ENCODE assay signal across 16 mouse cellular contexts in genomic region chr15:93690717-93691116, GRCm38 (mm10).
DNase-seq lines count a peak whose midpoint lies in the region; ATAC-seq and TF ChIP-seq lines count a peak whose summit lies in the region.
"Had no signal": no experiment of that assay in that cellular context is flagged by ENCODE, and none has a peak within 500 bp of the region (broad histone marks: within the 10 kb centered on the region; RNA-seq: fewer than 3 reads in every experiment).

No protein-coding gene starts in this region.

- no peak for DNase-seq in frontal cortex, postnatal 25 days (ENCODE audit: low spot score in 2 of 2)
- DNase-seq in heart, adult 2 months, result no peak
- DNase-seq in lung, postnatal 0 days (ENCODE audit: low spot score), result peak; percentile 37
- DNase-seq in lung, adult 2 months, result no peak
- DNase-seq: cerebellum, adult 11-12 months; spleen, adult 18-20 months; thymus, postnatal 14 days had no signal

- no peak overlapping the region for H3K4me3 ChIP-seq in heart, embryonic 15.5 days
- no peak overlapping the region for H3K4me3 ChIP-seq in heart, adult 2 months
- H3K4me3 ChIP-seq in lung, postnatal 0 days (ENCODE audit: low read depth, low read length), result no peak overlapping the region
- H3K4me3 ChIP-seq in lung, adult 2 months (replicated peaks; ENCODE audit: extremely low read depth, low read depth, low read length), result no peak overlapping the region
- no peak overlapping the region for H3K4me3 ChIP-seq in cortical plate, adult 2 months (ENCODE audit: insufficient read depth, low read length)
- H3K4me3 ChIP-seq: embryonic facial prominence, embryonic 13.5 days; forebrain, embryonic 10.5 days; hindbrain, embryonic 12.5 days; lung, embryonic 15.5 days; stomach, embryonic 15.5 days had no signal

- TF ChIP-seq EP300 in heart, adult 2 months (IDR thresholded peaks at IDR 0.05; ENCODE audit: insufficient read depth, low read depth, low read length), result no peak
- no peak for TF ChIP-seq EP300 in lung, postnatal 0 days (IDR thresholded peaks at IDR 0.05)

- no peaks in the 10 kb centered on the region for H3K9me3 ChIP-seq in heart, embryonic 15.5 days (replicated peaks)
- H3K9me3 ChIP-seq in lung, postnatal 0 days (ENCODE audit: low read length), result no peaks in the 10 kb centered on the region
- H3K9me3 ChIP-seq: embryonic facial prominence, embryonic 13.5 days; forebrain, embryonic 10.5 days; hindbrain, embryonic 12.5 days; lung, embryonic 15.5 days; stomach, embryonic 15.5 days had no signal

- peak; percentile 26; the same call in 1 of the 2 replicates for ATAC-seq in frontal cortex, adult (ENCODE audit: low TSS enrichment)
- ATAC-seq in heart, embryonic 15.5 days (replicated peaks; ENCODE audit: insufficient number of reproducible peaks, insufficient read depth, low FRiP score, low read depth), result no peak
- peak; percentile 69 for ATAC-seq in lung, postnatal 0 days

- no peaks in the 10 kb centered on the region for H3K36me3 ChIP-seq in heart, embryonic 15.5 days
- H3K36me3 ChIP-seq in heart, adult 2 months (ENCODE audit: control insufficient read depth, insufficient read depth, low read length), result no peaks in the 10 kb centered on the region
- H3K36me3 ChIP-seq in lung, postnatal 0 days (ENCODE audit: insufficient read depth, low read length), result no peaks in the 10 kb centered on the region
- H3K36me3 ChIP-seq: embryonic facial prominence, embryonic 13.5 days; forebrain, embryonic 10.5 days; hindbrain, embryonic 12.5 days; lung, embryonic 15.5 days; stomach, embryonic 15.5 days had no signal

- H3K27me3 ChIP-seq in heart, embryonic 15.5 days, result no peaks in the 10 kb centered on the region
- H3K27me3 ChIP-seq in heart, adult 2 months (ENCODE audit: control insufficient read depth, insufficient read depth, low read length), result no peaks in the 10 kb centered on the region
- no peaks in the 10 kb centered on the region for H3K27me3 ChIP-seq in lung, postnatal 0 days (replicated peaks; ENCODE audit: insufficient read depth, low read length)
- H3K27me3 ChIP-seq: embryonic facial prominence, embryonic 13.5 days; hindbrain, embryonic 12.5 days; lung, embryonic 15.5 days; stomach, embryonic 15.5 days had no signal

- intact Hi-C loops in heart, adult 2 months (cut with DNase I), result no loop called here

- no peak overlapping the region for H3K4me2 ChIP-seq in heart, embryonic 15.5 days
- no peak overlapping the region for H3K4me2 ChIP-seq in lung, postnatal 0 days (replicated peaks; ENCODE audit: low read depth, low read length)
- H3K4me2 ChIP-seq: embryonic facial prominence, embryonic 13.5 days; hindbrain, embryonic 12.5 days; lung, embryonic 15.5 days; midbrain, embryonic 11.5 days; stomach, embryonic 15.5 days had no signal

- H3K27ac ChIP-seq in heart, embryonic 15.5 days, result peak overlapping the region; percentile 80; the same call in 1 of the 2 replicates
- no peak overlapping the region for H3K27ac ChIP-seq in heart, adult 2 months
- H3K27ac ChIP-seq in lung, postnatal 0 days (ENCODE audit: low read length), result no peak overlapping the region
- H3K27ac ChIP-seq in cortical plate, adult 2 months (ENCODE audit: insufficient read depth, low read length), result peak overlapping the region; percentile 74; the same call in 1 of the 2 replicates
- H3K27ac ChIP-seq: embryonic facial prominence, embryonic 13.5 days; forebrain, embryonic 10.5 days; hindbrain, embryonic 12.5 days; lung, embryonic 15.5 days; stomach, embryonic 15.5 days had no signal

- no peak for TF ChIP-seq CTCF in heart, adult 2 months (IDR thresholded peaks at IDR 0.05)
- TF ChIP-seq CTCF in lung, postnatal 0 days (IDR thresholded peaks at IDR 0.05), result no peak
- TF ChIP-seq CTCF in lung, adult 2 months (IDR thresholded peaks at IDR 0.05; ENCODE audit: insufficient read depth, low read length), result no peak
- no peak for TF ChIP-seq CTCF in cortical plate, adult 2 months (IDR thresholded peaks at IDR 0.05; ENCODE audit: extremely low read depth, insufficient read depth, low read length)

- no peaks in the 10 kb centered on the region for H3K79me2 ChIP-seq in heart, adult 2 months (replicated peaks; ENCODE audit: control insufficient read depth, insufficient read depth, low read length)

- H3K4me1 ChIP-seq in heart, embryonic 15.5 days (replicated peaks), result peaks cover 30% of the 10 kb centered on the region
- H3K4me1 ChIP-seq in heart, adult 2 months (ENCODE audit: control insufficient read depth, insufficient read depth, low read length), result 0 out of 2 replicates have a peak, but pooled peaks cover 2% of the 10 kb centered on the region
- H3K4me1 ChIP-seq in lung, postnatal 0 days (ENCODE audit: insufficient read depth, low read depth, low read length), result no peaks in the 10 kb centered on the region
- no peaks in the 10 kb centered on the region for H3K4me1 ChIP-seq in lung, adult 2 months (ENCODE audit: control insufficient read depth, insufficient read depth, low read length)
- H3K4me1 ChIP-seq in cortical plate, adult 2 months (ENCODE audit: control insufficient read depth, insufficient read depth, low read length), result peaks cover 3% of the 10 kb centered on the region; the same call in 1 of the 2 replicates
- H3K4me1 ChIP-seq: forebrain, embryonic 10.5 days; stomach, embryonic 15.5 days had no signal

- WGBS in heart, embryonic 15.5 days, result 37% methylated on average over 6 of the region's 6 CpGs
- WGBS in heart, adult 2 months, result 23% methylated on average over 6 of the region's 6 CpGs
- WGBS in lung, postnatal 0 days, result 33% methylated on average over 6 of the region's 6 CpGs
- 33% methylated on average over 6 of the region's 6 CpGs for WGBS in lung, adult 2 months

- no peak overlapping the region for H3K9ac ChIP-seq in heart, embryonic 15.5 days
- no peak overlapping the region for H3K9ac ChIP-seq in heart, adult 2 months (ENCODE audit: low read depth, low read length)
- no peak overlapping the region for H3K9ac ChIP-seq in lung, postnatal 0 days (replicated peaks; ENCODE audit: low read depth)
- H3K9ac ChIP-seq: embryonic facial prominence, embryonic 13.5 days; hindbrain, embryonic 12.5 days; lung, embryonic 15.5 days; stomach, embryonic 15.5 days had no signal

- no peak for TF ChIP-seq POLR2A in heart, adult 2 months (IDR thresholded peaks at IDR 0.05; ENCODE audit: insufficient read depth, low read depth, low read length)
- TF ChIP-seq POLR2A in lung, adult 2 months (IDR thresholded peaks at IDR 0.05; ENCODE audit: borderline replicate concordance, extremely low read depth, low read depth, low read length), result no peak
- no peak for TF ChIP-seq POLR2A in cortical plate, adult 2 months (IDR thresholded peaks at IDR 0.05; ENCODE audit: extremely low read depth, insufficient read depth, low read length)

Comparison
In these comparisons a context has a peak if more than half of its experiments do, and no peak if none do; other contexts are left out.
1. H3K27ac ChIP-seq: peak in heart, embryonic 15.5 days (single experiment) and cortical plate, adult 2 months (single experiment); none in heart, adult 2 months (single experiment) and lung, postnatal 0 days (single experiment).